Mouse (Mus musculus): Measurements from ENCODE around the gene Chd9.
"Not testable (repeated sequence)": the region's sequence is repeated elsewhere in the genome, so short reads cannot be mapped to it uniquely, and the experiment has no call there.

The Chd9 gene

DNA sequence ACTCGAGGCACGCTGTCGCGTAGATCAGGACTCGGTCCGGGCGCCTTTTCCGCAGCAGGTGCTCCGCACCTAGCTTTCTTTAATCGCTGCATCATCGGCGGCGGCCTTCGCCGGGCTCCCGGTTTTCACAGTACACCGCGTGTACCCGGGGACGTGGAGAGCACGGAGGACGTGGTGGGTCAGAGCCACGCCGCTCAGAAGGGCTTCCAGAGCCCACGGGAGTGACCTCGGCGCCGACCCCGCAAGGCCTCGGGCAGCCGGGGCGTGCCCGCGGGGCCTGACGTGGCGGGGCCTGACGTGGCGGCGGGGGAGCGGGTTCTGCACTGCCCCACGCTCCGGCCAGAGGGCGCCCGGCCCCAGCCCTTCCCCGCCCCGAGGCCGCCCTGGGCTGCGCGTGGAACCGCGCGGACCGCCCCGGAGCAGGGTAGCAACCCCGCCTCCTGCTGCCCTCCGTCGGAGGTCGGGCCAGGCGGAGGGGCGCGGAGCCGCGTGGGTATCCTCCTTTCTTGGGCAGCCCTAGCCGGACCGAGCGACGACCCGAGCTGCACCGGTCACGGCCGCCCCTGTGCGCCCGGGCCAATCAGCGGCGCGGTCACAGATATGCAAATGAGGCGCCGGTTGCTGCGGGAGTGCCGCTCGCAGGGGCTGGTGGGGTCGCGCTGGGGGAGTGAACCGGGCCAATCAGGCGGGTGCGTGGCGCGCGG, 79.8 kb downstream of the Chd9 start:
- peak; percentile 94 for DNase-seq

DNA sequence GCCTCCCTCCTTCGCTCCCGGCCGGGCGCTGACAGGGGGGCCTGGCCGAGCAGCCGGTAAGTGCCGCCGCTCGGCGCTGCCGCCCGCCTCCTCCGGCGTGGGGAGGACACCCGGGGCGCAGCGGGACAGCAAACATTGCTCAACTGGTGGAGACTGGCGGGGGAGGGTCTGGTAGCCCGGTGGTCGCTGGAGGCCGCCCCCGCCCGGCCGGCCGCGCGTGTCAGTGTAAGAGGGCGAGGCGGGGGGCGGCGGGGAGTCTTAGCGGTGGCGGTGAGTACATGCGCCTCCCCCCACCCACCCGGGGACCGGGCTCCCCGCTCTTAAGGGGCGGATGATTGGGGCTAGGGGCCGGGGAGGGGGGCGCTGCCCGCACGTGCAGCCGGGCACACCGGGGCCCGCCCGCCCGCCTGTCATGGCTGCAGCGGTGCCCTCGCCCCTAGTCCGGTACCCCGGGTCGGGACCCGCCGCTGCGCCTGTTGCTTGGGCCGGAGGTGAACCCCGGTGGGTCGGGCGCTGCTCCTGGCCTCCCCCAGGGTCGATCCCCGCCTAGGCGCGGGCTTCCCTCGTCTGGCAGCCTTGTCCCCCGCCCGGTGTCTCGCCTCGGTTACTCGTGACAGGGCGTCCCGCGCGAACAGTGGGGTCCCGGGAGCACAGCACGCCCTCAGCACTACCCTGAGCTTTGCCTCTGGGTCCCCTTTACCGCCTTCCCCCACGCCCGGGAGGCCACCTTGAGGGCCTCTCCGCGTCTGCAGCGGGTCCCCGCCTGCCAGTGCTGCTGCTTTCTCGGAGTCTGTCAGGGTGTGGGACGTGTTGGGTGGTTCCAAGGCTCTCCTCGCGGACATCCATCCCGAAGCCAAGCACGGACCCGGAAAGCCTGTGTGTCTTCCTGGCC, 80.7 kb downstream of the Chd9 start:
- peak; percentile 80 for DNase-seq

DNA sequence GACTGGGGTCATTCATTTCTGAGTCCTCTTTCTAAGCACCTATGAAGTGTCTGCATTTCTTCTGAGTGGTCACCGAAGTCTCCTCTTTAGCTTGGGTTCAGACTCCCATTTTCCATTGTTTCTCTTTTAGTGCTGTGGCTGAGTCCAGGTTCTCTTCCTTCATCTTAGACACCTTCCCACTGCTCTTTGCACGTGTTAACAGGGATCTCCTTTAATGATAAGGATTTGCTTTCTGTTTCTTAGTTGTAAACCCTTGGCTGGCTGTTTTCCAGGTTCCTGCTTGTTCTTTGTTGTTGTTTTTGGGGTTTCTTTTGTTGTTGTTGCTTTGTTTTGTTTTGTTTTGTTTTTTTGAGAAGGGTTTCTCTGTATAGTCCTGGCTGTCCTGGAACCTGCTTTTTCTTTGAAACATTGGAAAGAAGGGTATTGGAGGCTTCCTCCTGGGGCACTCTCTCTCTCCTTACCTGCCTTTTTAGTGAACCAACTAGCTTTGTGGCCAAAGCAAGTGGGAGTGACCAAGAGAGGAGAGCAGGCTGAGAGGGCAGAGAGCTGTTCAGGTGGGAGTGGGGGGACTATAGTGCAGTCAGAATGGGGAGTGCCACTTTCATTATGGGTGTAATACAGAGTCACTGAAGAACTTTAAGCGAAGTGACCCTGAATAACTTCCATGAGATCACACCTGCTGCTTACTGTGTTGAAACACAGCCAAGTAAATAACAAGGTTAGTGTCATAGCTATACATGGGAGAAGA, 95.2 kb downstream of the Chd9 start:
- no peak for DNase-seq

DNA sequence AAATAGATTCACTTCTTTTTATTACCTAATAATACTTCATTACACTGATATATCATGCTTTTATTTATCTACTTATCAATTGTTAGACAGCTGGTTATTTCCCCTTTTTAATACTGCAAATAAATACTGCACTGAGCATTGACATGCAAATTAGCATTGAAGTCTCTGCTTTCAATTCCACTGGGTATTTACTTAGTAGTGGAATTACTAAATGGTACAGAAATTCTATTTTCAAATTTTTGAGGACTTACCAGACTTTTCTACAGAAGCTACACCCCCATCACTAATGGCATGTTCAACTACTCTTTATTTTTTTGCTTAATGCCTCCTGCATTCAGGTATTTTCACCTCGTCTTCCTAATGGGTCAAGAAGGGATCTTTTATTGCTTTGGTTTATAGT, 100.3 kb downstream of the Chd9 start:
- no peak for DNase-seq

DNA sequence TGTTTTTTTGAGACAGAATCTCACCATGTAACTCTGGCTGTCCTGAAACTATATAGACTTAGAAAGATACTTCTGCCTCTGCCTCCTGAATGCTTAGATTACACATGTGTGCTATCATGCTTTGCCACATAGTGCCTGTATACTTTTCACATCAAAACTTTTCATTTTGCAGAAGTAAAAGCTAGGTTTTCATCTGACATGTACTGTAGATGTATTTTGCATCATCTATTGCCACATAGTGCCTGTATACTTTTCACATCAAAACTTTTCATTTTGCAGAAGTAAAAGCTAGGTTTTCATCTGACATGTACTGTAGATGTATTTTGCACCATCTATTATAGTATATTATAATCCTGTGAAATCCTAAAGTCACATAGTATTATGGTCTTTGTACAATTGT, 102.0 kb downstream of the Chd9 start:
- not testable (repeated sequence) for DNase-seq

DNA sequence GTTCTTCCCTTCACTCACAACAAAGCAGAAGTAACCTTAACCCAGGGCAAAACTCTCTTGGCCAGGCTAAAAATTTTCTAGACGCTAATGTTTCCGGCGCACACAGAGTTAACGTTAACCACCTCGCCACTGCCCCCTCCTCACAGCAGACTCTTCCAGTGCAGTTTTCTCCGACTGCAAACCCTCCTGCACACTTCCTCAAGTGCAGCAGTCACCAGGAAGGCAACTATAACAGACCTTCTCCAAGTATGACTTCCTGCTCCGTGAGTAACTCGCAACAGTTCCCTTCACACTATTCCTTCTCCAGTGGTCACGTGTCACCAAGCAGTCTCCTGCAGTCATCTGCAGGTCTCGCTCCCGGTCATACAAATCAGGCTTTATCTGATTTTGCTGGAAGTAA, 104.8 kb downstream of the Chd9 start:
- DNase-seq = no peak

DNA sequence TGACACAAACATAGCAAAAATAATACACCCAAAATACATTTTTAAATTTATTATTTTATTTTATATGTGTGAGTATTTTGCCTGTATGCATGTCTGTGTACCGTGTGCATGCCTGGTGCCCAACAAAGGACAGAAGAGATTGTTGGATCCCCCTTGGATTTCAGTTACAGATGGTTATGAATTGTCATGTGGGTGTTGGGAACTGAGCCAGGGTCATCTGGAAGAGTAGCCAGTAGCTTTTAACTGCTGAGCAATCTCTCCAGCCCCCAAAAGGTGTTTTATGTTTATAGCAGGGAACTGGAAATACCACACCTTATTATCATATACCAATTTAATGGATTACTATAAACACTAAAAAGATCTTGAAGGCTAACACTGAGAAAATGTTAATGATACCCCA, 106.6 kb downstream of the Chd9 start:
- no peak for DNase-seq

DNA sequence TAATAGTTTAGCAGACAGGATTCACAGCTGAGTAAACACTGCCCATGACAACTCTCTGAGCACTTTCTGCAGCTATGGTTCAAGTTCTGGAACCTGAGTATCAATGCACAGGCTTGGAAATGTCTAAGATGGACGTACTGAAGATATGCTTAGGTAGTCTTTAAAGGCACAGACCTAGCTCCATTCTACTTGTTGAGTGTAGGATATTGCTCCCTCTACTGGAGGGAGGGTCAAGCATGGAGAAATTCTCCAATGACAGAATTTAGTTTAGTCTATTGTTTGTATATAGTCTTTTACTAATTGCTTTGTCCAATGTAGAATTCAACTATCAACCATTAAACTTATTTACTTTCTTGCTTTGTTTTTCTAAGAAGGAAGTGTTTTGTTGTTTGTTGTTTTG, 108.7 kb downstream of the Chd9 start:
- no peak for DNase-seq

DNA sequence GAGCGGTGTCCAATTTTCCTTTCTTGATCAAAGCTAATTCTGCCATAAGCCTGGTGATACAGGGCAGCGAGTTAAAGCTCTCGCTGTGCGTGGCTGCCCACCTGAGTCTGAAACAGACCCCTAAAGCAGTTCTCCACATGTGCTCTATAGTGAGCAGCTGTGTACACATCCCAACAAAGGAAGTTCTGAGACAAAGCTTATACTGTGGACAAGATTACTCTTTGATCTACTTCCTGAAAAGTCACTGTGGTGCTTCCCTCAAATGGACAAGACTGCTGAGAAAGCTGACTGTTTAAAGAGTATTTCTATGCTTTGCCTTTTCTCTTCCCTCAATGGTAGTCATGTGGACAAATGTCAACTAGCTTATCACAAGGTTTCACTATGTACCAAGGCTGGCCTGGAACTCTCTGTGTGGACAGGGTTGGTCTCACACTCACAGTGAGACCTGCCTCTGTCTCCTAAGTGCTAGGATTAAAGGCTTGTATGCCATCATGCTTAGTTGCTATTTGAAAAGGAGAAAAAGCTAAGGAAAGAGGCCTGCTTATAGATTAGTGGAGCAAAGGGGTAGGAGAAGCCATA, 110.3 kb downstream of the Chd9 start:
- no peak for DNase-seq

DNA sequence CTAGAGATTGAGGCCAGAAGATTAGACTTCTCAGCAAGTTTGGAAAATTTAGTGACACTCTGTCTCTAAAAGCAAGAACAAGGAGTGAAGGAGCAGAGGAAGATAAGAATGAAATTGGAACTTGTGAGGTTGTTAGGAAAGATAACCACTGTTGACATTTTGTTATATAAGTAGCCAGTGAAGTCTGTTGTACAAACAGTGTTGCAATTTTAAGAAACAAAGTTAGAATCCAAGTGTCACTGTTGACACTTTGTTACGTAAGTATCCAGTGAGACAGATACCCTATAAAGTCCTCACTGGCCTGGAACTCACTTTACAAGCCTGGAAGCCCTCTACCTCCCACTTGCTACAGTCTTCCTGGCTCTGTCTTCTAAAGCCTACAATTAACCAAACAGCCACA, 111.7 kb downstream of the Chd9 start:
- DNase-seq = no peak

DNA sequence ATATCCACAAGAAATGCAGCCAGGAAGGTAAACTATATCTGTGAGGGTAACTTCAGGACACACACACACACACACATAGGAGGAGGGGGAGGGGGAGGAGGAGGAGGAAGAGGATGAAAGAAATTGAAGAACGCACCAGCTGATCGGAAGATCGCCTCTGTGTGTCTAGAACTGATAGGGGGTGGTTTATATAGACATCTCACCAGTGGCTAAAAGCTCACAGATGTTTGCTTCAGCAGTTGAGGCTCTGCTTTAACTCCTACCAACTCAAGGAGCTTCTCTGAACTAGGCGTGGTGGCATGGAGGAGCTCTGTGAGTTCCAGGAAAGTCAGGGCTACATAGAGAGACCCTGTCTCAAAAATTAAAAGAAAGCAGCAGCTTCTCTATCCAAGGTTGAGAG, 115.6 kb downstream of the Chd9 start:
- no peak for DNase-seq

DNA sequence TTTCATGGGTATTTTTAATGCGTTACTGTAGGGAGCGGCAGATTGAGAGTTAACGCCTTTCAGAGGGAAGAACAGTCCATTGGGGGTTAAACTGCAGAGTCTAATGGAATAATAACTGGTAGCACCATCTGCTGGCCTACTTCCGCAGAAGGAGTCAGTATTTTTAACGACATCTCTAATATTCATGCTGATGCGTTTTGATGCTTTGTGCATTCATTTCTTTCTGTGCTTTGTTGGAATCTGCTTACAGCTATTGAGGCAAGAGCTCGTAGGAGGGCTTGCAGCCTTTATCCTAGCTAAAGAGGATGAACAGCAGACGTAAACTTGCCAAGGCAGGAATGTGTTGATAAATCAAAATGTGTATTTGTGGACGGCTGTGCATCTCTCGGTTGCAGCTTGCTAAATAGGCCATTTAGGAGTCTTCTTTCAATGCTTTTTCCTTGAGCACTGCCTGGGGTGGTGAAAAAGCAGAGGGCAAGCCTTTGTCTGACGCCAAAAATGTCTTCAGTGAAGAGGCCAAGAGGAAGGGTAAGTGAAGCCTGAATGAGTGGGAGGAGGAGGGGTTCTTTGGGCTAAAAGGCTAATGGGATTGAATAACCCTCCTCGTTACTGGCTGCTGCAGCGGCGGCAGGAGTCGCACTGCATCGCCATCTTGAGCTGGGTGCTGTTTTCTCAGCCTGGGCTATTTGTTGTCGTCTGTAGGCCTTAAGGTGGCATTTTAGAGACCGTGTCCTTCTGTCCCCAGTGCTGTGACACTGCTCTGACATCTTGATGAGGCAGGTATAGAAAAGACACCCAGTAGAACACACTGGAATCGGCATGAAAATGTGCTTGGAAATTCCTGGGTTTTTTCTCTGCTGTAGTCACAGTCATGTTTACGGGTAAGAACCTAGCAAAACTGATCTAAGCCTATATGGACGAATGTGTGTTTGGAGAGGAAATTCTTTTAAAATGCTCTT, 126.9 kb downstream of the Chd9 start:
- peak; percentile 69 for DNase-seq

DNA sequence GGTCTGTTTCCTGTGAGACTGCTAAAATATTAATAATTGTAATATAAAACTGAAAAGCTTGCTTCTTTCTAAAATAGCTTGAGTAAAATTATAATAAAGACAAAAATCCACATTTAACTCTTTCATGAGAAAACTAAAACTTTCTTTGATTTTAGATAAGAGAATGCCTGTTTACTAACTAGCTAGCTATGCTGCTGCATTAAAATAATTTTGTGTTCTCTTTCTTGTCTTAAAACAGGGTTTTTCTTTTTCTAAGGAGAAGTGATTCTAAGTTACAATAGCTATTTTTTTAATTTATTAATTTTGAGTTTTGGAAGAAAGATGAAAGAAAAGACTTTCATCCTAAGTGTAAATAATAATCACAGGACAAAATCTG, 127.6 kb downstream of the Chd9 start:
- DNase-seq = no peak

DNA sequence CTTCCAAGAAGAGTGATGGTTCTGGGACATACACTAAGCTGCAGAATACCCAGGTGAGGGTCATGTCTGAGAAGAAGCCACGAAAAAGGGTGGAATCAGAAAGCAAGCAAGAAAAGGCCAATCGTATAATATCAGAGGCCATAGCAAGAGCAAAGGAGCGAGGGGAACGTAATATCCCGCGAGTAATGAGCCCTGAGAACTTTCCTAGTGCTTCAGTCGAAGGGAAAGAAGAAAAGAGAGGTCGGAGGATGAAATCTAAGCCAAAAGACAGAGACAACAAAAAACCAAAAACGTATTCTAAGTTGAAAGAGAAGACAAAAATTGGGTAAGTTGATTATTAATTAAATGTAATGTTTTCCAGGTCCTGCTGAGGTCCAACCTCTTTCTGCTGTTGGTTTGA, 128.2 kb downstream of the Chd9 start:
- DNase-seq = no peak

DNA sequence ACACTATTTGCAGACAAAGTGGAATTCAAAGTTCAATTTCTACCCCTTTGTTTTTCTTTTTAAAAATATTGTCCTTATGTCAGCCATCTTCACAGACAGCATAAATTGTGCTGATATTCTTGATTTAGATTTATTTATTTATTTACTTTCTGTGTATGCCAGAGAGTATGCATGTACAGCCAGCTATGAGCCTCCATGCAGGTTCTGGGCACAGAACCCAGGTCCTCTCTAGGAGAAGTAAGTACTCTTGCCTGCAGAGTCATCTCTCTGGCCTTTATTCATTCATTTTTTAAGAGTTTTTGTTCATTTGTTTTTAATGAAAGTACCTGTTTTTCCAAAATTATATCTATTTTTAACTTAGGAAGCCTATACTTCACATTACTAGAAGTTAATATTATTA, 129.6 kb downstream of the Chd9 start:
- DNase-seq = no peak

DNA sequence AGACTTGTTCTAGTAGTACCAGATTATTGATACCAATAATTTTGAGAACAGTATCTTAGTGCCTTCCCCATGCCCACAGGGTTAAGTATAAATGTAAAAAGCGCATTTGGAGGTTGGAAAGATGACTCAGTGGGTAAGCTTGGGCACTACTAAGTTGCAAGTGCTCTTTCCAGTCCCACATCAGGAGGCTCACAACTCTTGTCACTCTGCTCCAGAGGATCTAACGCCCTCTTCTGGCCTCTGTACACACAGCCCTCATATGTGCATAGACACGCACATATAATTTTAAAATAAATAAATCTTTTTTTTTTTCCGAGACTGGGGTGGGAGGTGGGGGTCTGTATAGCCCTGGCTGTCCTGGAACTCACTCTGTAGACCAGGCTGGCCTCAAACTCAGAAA, 131.6 kb downstream of the Chd9 start:
- DNase-seq = no peak

DNA sequence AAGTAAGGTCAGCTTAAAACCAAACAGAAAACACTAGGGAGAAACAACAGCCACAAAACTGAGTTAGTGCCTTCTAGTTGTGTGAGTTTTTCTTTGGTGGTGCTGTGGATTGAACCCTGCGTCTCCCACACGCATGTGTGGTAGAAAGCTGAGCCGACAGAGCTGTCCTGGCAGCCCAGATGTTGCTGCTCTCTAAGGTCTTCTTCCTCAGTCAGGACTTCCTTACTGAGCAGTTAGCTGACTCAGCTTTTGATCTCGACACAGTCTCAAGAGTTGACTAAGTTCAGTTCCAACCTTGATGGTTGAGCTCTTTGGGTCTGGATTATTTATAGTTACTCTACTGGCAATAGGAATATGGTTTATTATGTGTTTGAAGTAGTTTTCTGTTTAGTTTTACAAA, 133.5 kb downstream of the Chd9 start:
- DNase-seq = peak; percentile 50

DNA sequence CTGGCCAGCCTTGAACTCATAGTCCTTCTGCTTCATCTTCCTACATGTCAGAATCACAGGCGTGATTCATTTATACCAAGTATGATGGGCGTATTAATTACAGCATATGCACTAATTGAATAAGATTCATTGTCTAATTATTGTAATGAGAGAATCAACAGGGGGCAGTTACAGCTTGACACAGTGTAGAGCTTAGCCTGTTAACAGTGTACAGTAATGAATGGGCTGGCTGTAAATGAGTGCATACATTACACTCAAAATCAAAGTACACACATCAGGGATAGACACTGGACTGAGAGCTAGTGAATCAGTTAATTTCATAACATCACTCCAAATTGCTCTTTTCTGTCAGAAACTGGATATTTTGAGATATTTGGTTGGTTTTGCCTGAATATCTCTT, 135.9 kb downstream of the Chd9 start:
- DNase-seq = no peak

DNA sequence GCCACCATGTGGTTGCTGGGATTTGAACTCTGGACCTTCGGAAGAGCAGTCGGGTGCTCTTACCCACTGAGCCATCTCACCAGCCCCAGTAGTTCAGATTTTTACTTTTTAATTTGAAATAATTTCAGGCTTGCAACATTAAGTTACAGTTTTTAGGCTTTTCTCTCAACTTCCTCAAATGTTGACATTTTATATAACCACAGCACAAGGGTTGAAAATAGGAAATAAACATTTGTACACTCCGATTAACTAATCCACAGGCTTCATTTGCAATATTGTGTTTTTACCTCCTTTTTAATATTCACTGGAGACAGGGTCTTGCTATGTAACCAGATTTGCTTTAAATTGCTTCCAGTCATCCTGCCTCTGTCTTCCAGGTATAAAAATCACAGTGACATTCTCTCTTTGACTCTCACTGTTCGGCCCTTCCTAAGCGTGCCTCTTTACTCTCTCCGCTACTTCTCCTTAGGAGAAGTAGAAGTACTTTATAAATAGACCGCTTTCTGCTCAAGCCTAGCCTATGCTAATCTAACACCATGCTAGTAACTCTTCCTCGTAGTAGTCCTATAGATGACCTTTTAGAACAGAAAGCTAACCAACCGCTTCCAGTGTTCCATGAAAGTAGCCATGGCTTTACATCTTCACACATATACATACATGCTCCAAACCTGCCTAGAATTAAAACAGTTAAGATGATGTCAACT, 137.5 kb downstream of the Chd9 start:
- DNase-seq = no peak

DNA sequence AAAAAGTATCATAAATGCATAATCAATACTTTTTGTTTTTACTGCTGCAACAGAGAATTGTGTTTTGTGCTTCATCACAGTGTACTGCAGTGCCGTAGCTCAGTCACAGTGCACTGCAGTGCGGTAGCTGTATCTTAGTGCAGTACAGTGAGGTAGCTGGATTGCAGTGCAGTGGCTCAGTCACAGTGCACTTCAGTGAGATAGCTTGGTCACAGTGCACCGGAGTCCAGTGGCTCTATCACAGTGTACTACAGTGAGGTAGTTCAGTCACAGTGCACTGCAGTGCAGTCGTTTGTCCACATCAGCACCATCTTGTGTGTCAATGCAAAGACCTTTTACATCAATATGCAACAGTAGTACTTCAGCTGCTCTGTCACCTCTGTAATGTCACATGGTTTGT, 140.2 kb downstream of the Chd9 start:
- no peak for DNase-seq

DNA sequence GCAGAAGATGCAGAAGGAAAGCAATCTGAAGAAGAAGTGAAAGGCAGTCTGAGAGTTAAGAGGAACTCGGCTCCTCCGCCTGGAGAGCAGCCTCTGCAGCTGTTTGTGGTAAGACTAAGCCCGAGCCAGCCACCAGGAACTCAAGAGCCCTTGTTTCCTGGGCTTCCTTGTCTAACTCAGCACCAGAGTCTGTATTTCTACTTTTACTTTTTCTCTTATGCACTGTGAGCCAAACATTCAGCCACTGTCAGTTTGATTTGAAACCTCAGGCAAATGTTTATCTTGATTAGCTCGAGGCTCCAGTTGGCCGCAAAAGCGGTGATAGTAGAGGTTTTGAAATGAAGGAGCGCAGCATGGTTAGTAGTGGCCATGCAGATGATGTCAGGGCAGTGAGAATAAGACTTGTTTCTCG, 148.8 kb downstream of the Chd9 start:
- DNase-seq = peak; percentile 57

DNA sequence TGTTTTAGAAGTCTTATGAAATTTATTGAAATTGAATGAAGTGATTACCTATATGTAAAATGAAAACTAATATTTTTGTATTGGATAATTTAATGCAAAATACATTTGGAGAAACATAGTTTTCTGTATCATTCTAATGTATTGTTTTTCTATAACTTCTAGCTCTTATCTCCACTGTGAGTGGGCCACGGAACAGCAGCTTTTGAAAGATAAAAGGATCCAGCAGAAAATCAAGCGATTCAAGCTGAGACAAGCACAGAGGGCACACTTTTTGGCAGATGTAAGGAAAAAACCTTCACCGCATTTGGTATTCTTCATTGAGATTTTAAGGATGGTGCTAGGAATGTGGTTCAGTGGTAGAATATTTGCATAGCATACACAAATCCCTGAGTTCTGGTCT, 150.6 kb downstream of the Chd9 start:
- DNase-seq = no peak

Measured in thymus, postnatal 4 days (tissue).